Mouse (Mus musculus): ENCODE data around the gene Fam57a.
"Not testable (repeated sequence)": the region's sequence is repeated elsewhere in the genome, so short reads cannot be mapped to it uniquely, and the experiment has no call there.

Gene Fam57a

GRCm38 (mm10) chr11:76168976-76169375 is 10.5 kb upstream of the Fam57a start:
- in situ Hi-C loops (cut with MboI; ENCODE audit: low pct_unique_long_range_greater_than_20kb in 1 of 2, low sequenced_read_pairs in 2 of 2, unreplicated experiment in 1 of 2): loop anchor here (5.0 to 25.0 kb wide), 2 partner anchors 82 to 382 kb away; partner anchors contain the start of gene Doc2b (in 1 of the 2)

GRCm38 (mm10) chr11:76170207-76170606 is 9.3 kb upstream of the Fam57a start:
- in situ Hi-C loops (cut with MboI; ENCODE audit: low pct_unique_long_range_greater_than_20kb in 1 of 2, low sequenced_read_pairs in 2 of 2, unreplicated experiment in 1 of 2): loop anchor here in 1 of 2 experiments (25.0 kb wide), 1 partner anchor 383 kb away; the partner anchor contains the start of gene Doc2b

GRCm38 (mm10) chr11:76178726-76179494 is 561 bp upstream of the Fam57a start:
- in situ Hi-C loops (cut with MboI; ENCODE audit: low pct_unique_long_range_greater_than_20kb in 1 of 2, low sequenced_read_pairs in 2 of 2, unreplicated experiment in 1 of 2): no loop called here

- in situ Hi-C loops (cut with MboI; ENCODE audit: low pct_unique_long_range_greater_than_20kb in 1 of 2, low sequenced_read_pairs in 2 of 2, unreplicated experiment in 1 of 2): no loop called here
Observed at GRCm38 (mm10) chr11:76180146-76180540, 672 bp downstream of the Fam57a start.

- in situ Hi-C loops (cut with MboI; ENCODE audit: low pct_unique_long_range_greater_than_20kb in 1 of 2, low sequenced_read_pairs in 2 of 2, unreplicated experiment in 1 of 2): no loop called here
Observed at GRCm38 (mm10) chr11:76183745-76184144, 4.3 kb downstream of the Fam57a start.

- in situ Hi-C loops (cut with MboI; ENCODE audit: low pct_unique_long_range_greater_than_20kb in 1 of 2, low sequenced_read_pairs in 2 of 2, unreplicated experiment in 1 of 2): no loop called here
Observed at GRCm38 (mm10) chr11:76186908-76187307, 7.4 kb downstream of the Fam57a start.

GRCm38 (mm10) chr11:76196275-76196976 is 17.0 kb downstream of the Fam57a start:
- in situ Hi-C loops (cut with MboI; ENCODE audit: low pct_unique_long_range_greater_than_20kb in 1 of 2, low sequenced_read_pairs in 2 of 2, unreplicated experiment in 1 of 2): no loop called here

GRCm38 (mm10) chr11:76196977-76197469 is 17.6 kb downstream of the Fam57a start:
- in situ Hi-C loops (cut with MboI; ENCODE audit: low pct_unique_long_range_greater_than_20kb in 1 of 2, low sequenced_read_pairs in 2 of 2, unreplicated experiment in 1 of 2): no loop called here

GRCm38 (mm10) chr11:76201761-76202674 is 22.5 kb downstream of the Fam57a start:
- in situ Hi-C loops (cut with MboI; ENCODE audit: low pct_unique_long_range_greater_than_20kb in 1 of 2, low sequenced_read_pairs in 2 of 2, unreplicated experiment in 1 of 2): no loop called here

- in situ Hi-C loops (cut with MboI; ENCODE audit: low pct_unique_long_range_greater_than_20kb in 1 of 2, low sequenced_read_pairs in 2 of 2, unreplicated experiment in 1 of 2): no loop called here
Observed at GRCm38 (mm10) chr11:76206793-76207192, 27.3 kb downstream of the Fam57a start.

GRCm38 (mm10) chr11:76210228-76210985 is 30.9 kb downstream of the Fam57a start:
- in situ Hi-C loops (cut with MboI; ENCODE audit: low pct_unique_long_range_greater_than_20kb in 1 of 2, low sequenced_read_pairs in 2 of 2, unreplicated experiment in 1 of 2): no loop called here

GRCm38 (mm10) chr11:76211595-76211994 is 32.1 kb downstream of the Fam57a start:
- in situ Hi-C loops (cut with MboI; ENCODE audit: low pct_unique_long_range_greater_than_20kb in 1 of 2, low sequenced_read_pairs in 2 of 2, unreplicated experiment in 1 of 2): not testable (repeated sequence)

- in situ Hi-C loops (cut with MboI; ENCODE audit: low pct_unique_long_range_greater_than_20kb in 1 of 2, low sequenced_read_pairs in 2 of 2, unreplicated experiment in 1 of 2): no loop called here
Observed at GRCm38 (mm10) chr11:76213841-76214240, 34.4 kb downstream of the Fam57a start.

- in situ Hi-C loops (cut with MboI; ENCODE audit: low pct_unique_long_range_greater_than_20kb in 1 of 2, low sequenced_read_pairs in 2 of 2, unreplicated experiment in 1 of 2): no loop called here
Observed at GRCm38 (mm10) chr11:76215011-76215410, 35.5 kb downstream of the Fam57a start.

- in situ Hi-C loops (cut with MboI; ENCODE audit: low pct_unique_long_range_greater_than_20kb in 1 of 2, low sequenced_read_pairs in 2 of 2, unreplicated experiment in 1 of 2): no loop called here
Observed at GRCm38 (mm10) chr11:76216049-76216540, 36.6 kb downstream of the Fam57a start.

GRCm38 (mm10) chr11:76216681-76217389 is 37.4 kb downstream of the Fam57a start:
- in situ Hi-C loops (cut with MboI; ENCODE audit: low pct_unique_long_range_greater_than_20kb in 1 of 2, low sequenced_read_pairs in 2 of 2, unreplicated experiment in 1 of 2): no loop called here

GRCm38 (mm10) chr11:76217390-76217800 is 37.9 kb downstream of the Fam57a start, which contains the start of the genes Dbil5 and Gemin4:
Dbil5 (plus strand) TSS chr11:76217608.
Gemin4 (minus strand) TSS chr11:76217664.
- in situ Hi-C loops (cut with MboI; ENCODE audit: low pct_unique_long_range_greater_than_20kb in 1 of 2, low sequenced_read_pairs in 2 of 2, unreplicated experiment in 1 of 2): no loop called here
